8 mouse cellular contexts compared by ENCODE assay signal in the genomic region with DNA sequence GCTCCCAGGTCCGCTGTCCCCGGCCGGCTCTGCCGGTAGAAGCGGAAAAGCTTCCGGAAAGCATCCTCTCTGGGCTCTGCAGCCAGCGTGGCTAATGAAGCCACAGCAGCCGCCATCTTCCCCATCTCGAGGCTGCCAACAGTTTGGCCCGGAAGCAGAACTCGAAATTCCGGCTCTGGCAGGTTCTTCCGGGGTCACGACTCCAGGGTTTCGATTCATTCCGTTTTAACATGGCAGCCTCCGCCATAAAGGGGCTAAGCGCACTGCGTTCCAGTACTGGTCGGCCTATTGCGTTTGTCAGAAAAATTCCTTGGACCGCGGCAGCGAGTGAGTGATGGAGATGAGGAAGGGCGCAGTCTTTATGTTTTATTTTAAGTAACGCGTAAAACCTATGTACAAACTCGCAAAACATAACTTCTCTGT. TPM values are rescaled to one million over a fixed set of nuclear protein-coding genes. Genes with fewer than 3 reads are reported as not detected.
DNase-seq lines count a peak whose midpoint lies in the region; ATAC-seq lines count a peak whose summit lies in the region.

A gene (plus strand): TSS at position 197 of the 423 bp plus-strand sequence.
A gene (minus strand): TSS at position 318 of the 423 bp plus-strand sequence.

- H3K4me3 ChIP-seq in lung, embryonic 16.5 days (ENCODE audit: low read length) = peak within 1 kb of the TSS; percentile 98

- DNase-seq in MEL-GATA-1-ER (ENCODE audit: extremely low read depth, low read depth) = peak; percentile 80
- DNase-seq in cerebellum, adult 8-10 months = peak; percentile 87
- DNase-seq in forelimb bud, embryonic 11.5 days (ENCODE audit: low read depth, low spot score) = peak; percentile 94
- DNase-seq in layer of hippocampus, adult 9-10 months (ENCODE audit: low spot score) = peak; percentile 81
- peak; percentile 74 for DNase-seq in ovary, postnatal 10 days (ENCODE audit: low spot score)
- DNase-seq in thymus, postnatal 10 days (ENCODE audit: low spot score in 2 of 2) = peak; percentile 77 to 85

- H3K27ac ChIP-seq in lung, embryonic 16.5 days (ENCODE audit: low read length) = peak within 1 kb of the TSS; percentile 88

- peak; percentile 95 for ATAC-seq in hematopoietic stem cell, adult 5-6 weeks (replicated peaks in 1 of 2; ENCODE audit: insufficient read depth in 1 of 2, low FRiP score in 2 of 2, low TSS enrichment in 1 of 2, low read depth in 1 of 2, poor library complexity in 2 of 2, severe bottlenecking in 2 of 2)
- peak; percentile 93 for ATAC-seq in lung, embryonic 16.5 days (ENCODE audit: low read depth)

- peak within 1 kb of the TSS; percentile 91 for H3K4me2 ChIP-seq in lung, embryonic 16.5 days (ENCODE audit: low read depth, low read length)

- H3K4me1 ChIP-seq in lung, embryonic 16.5 days (replicated peaks; ENCODE audit: control insufficient read depth, insufficient read depth, low read length) = peaks cover 15% of the 10 kb centered on the region

- 0% methylated on average over 28 of the region's 28 CpGs for WGBS in lung, embryonic 16.5 days

- H3K9me3 ChIP-seq in lung, embryonic 16.5 days (ENCODE audit: control insufficient read depth, low read length) = no peaks in the 10 kb centered on the region

- H3K36me3 ChIP-seq in lung, embryonic 16.5 days (ENCODE audit: control insufficient read depth, insufficient read depth, low read length) = peaks cover 24% of the 10 kb centered on the region

- H3K9ac ChIP-seq in lung, embryonic 16.5 days (ENCODE audit: low read length) = peak within 1 kb of the TSS; percentile 95

- H3K27me3 ChIP-seq in lung, embryonic 16.5 days (ENCODE audit: control insufficient read depth, insufficient read depth, low read depth, low read length) = no peaks in the 10 kb centered on the region

RNA-seq across cellular contexts. Expression of the first gene that starts in this region (rescaled TPM):
- 16.2 and 41.1 TPM in 2 replicates for total RNA-seq in hematopoietic stem cell, adult 5-6 weeks (2017)
- 283 and 303 TPM in 2 replicates for polyA plus RNA-seq in lung, embryonic 16.5 days (2015; fragmentation: Nextera tagmentation; extraction: Ambion mirVana)

RNA-seq across cellular contexts. Expression of the second gene that starts in this region (rescaled TPM):
- 49.1 and 60.5 TPM in 2 replicates for total RNA-seq in hematopoietic stem cell, adult 5-6 weeks (2017)
- polyA plus RNA-seq in lung, embryonic 16.5 days (2015; fragmentation: Nextera tagmentation; extraction: Ambion mirVana) = 50.1 and 52.3 TPM in 2 replicates

Comparison
In these comparisons a context has a peak if more than half of its experiments do, and no peak if none do; other contexts are left out.
1. Peak in every context shown above with its lines: DNase-seq, ATAC-seq, H3K4me3 ChIP-seq and H3K27ac ChIP-seq.